Mouse (Mus musculus) ES-Bruce4 (cell line): ENCODE results near the gene Gm28539. TPM values are rescaled to one million over a fixed set of nuclear protein-coding genes. Genes with fewer than 3 reads are reported as not detected.

Experiments used
- H3K27ac ChIP-seq: 2 replicates; pipeline ENCODE4 v1.5.1; 2012; ENCODE audit warnings: low read length, inconsistent platforms; ENCODE audit not compliant: insufficient read depth
- H3K27me3 ChIP-seq: 2 replicates; pipeline ENCODE4 v1.6.1; 2012; ENCODE audit warnings: mild to moderate bottlenecking, low read length, inconsistent platforms; ENCODE audit not compliant: control insufficient read depth, poor library complexity, insufficient read depth, severe bottlenecking
- H3K36me3 ChIP-seq: 2 replicates; pipeline ENCODE4 v1.6.1; 2012; ENCODE audit warnings: inconsistent platforms, mild to moderate bottlenecking, low read length, moderate library complexity; ENCODE audit not compliant: control insufficient read depth, poor library complexity, insufficient read depth, severe bottlenecking
- H3K4me1 ChIP-seq: one replicate; pipeline ENCODE4 v1.8.1; 2011; ENCODE audit warnings: low read length; ENCODE audit not compliant: control insufficient read depth, insufficient read depth
- H3K4me3 ChIP-seq: 2 replicates; pipeline ENCODE4 v1.5.1; 2011; ENCODE audit warnings: low read depth, mild to moderate bottlenecking, low read length
- H3K9ac ChIP-seq: 2 replicates; pipeline ENCODE4 v1.6.1; 2012; ENCODE audit warnings: low read depth, mild to moderate bottlenecking, inconsistent platforms; ENCODE audit not compliant: poor library complexity, severe bottlenecking
- H3K9me3 ChIP-seq: replicated peaks from 2 replicates; pipeline ENCODE4 v1.6.1; 2012; ENCODE audit warnings: mild to moderate bottlenecking, low read length, inconsistent platforms; ENCODE audit not compliant: control insufficient read depth, poor library complexity, insufficient read depth, severe bottlenecking
- CTCF ChIP-seq: IDR thresholded peaks from one replicate; pipeline ENCODE4 v1.8.1; 2011; ENCODE audit warnings: low read depth, low read length
- EP300 ChIP-seq: IDR thresholded peaks from 2 replicates; pipeline ENCODE4 v1.6.1; 2011; ENCODE audit warnings: low read depth, low read length; ENCODE audit not compliant: insufficient read depth
- POLR2A ChIP-seq: IDR thresholded peaks from one replicate; pipeline ENCODE4 v1.8.1; 2011; ENCODE audit warnings: low read length; ENCODE audit not compliant: insufficient read depth
- polyA plus RNA-seq: library from polyadenylated mRNA; stranded (reverse); fragments of >200 nt; gene quantifications from 2 replicates; pipeline ENCODE4 v1.2.4, GENCODE M21; 2011; ENCODE audit warnings: low read depth; ENCODE audit not compliant: missing spikeins, insufficient read depth, insufficient read length

The Gm28539 gene
- polyA plus RNA-seq: 4.3 and 4.7 TPM in 2 replicates

DNA sequence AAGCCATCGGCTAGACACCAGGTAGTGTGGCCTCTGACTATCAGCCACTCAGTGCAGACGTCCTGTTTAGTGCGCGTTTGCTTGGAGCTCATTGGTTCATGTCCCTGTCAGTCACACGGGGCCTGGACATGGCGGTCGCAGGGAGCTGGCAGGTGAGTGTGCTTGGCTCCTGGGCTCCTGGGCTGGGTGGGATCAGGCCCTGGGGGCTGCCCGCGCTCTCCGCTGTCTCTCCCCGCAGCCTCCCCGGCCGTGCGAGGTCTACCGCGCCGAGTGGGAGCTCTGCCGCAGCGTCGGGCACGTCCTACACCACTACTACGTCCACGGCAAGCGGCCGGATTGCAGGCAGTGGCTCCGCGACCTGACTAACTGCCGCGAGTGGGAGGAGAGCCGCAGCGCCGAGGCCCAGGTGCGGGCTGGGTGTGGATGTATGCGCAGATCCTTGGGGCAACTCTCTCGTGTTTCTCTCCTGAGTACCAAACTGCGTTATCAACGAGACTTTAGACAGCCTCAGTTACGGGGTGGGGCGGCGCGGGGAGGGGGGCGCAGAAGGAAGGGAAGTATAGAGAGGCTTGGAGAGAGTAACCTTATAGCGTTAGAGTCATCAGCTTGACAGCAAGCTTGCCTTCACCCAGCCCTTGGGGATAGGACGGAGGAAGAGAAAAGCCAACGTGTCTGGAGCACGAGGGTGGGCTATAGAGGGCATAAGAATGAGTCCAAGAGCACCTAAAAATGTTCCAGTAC lies at the start of gene Gm28539, which contains the start of gene 2510002D24Rik:
Gm28539 (plus strand) TSS at position 117 of the 741 bp plus-strand sequence.
2510002D24Rik (plus strand) TSS at position 111 of the 741 bp plus-strand sequence.
- Histone ChIP-seq H3K27ac (no peak within 1 kb of the TSS), H3K9ac (peak within 1 kb of the TSS; percentile 50), H3K36me3 (peaks cover 9% of the 10 kb centered on the region), H3K9me3 (no peaks in the 10 kb centered on the region), H3K4me3 (peak within 1 kb of the TSS; percentile 73), H3K27me3 (no peaks in the 10 kb centered on the region), H3K4me1 (no peaks in the 10 kb centered on the region)
- TF ChIP-seq EP300: no peak
- no peak for TF ChIP-seq CTCF
- peak; percentile 88 for TF ChIP-seq POLR2A

GRCm38 (mm10) chr16:18786652-18787051 lies 49.7 kb upstream of the Gm28539 start:
- H3K9me3 ChIP-seq: no peaks in the 10 kb centered on the region
- H3K27ac ChIP-seq: no peak overlapping the region
- no peak for TF ChIP-seq CTCF
- no peak for TF ChIP-seq EP300
- H3K9ac ChIP-seq: no peak overlapping the region
- H3K4me3 ChIP-seq: no peak overlapping the region
- H3K36me3 ChIP-seq: peaks cover 15% of the 10 kb centered on the region
- H3K4me1 ChIP-seq: no peaks in the 10 kb centered on the region
- H3K27me3 ChIP-seq: no peaks in the 10 kb centered on the region

DNA sequence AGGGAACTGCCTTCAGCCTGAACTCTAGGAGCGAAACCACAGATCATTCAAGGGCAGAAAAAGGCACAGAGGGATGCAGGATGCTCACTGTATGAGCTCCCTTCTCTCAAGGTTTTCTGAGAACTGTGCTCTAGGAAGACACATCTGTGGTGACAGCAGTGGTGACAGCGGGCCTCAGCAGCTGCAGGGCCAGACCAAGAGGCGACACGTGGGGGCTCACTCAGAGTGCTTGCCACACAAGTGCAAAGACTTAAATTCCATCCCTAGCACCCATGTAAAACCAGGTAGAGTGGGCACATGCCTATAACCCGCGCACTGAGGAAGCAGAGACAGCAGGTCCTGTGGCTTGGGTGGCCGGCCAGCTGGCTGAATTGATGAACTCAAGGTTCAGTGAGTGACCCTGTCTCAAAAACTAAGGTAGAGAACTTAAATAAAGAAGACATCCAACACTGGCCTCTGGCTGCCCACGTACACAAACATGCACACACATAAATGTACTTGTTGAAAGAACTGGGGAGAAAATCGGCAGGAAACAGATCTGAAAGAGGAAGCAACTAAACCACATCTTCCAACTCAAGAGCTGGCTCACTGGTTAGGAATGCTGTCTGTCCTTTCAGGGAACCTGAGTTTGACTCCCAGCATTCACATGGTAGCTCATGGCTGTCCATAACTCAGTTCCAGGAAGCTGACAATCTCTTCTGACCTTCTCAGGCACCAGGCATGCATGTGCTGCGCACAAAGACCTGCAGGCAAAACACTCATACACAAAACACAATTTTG lies 47.6 kb upstream of the Gm28539 start:
- no peak for TF ChIP-seq POLR2A
- no peak for TF ChIP-seq EP300
- TF ChIP-seq CTCF: no peak
- Histone ChIP-seq H3K27ac (no peak overlapping the region), H3K27me3 (no peaks in the 10 kb centered on the region), H3K9ac (no peak overlapping the region), H3K36me3 (peaks cover 19% of the 10 kb centered on the region), H3K4me1 (no peaks in the 10 kb centered on the region), H3K4me3 (no peak overlapping the region), H3K9me3 (no peaks in the 10 kb centered on the region)

DNA sequence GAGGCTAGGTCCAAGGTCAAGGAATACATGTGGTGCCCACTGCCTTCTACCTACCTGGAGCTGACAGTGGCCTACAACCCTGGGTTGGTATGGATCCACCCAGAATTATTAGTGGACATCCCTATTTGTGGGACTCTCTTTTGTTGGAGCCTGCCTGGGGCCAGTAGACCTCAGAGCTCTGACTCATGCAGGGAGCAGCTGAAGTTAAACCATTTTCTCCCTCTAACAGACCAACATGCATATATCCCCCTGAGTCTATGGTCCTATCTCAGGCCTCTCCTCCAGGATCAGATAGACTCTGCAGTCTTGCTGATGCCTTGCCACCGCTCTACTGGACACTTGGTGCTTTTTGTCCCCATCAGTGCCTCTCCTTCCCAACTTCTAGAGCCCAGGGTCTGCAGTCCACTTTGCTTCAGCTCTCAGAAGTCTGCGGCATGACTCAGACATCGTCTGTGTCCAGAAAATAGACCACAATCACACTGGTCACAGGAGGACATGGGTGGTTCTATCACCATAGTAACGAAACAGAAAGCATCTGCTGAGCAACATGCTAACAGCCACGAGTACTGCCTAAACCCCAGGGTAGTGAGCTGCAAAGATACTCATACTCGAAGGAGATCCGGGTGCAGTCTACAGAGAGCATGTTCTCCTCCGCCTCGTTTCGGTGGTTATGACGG lies 41.0 kb upstream of the Gm28539 start:
- Histone ChIP-seq H3K4me1 (no peaks in the 10 kb centered on the region), H3K27ac (no peak overlapping the region), H3K4me3 (no peak overlapping the region), H3K36me3 (peaks cover 13% of the 10 kb centered on the region), H3K9me3 (no peaks in the 10 kb centered on the region), H3K27me3 (no peaks in the 10 kb centered on the region), H3K9ac (no peak overlapping the region)
- TF ChIP-seq CTCF (no peak), POLR2A (no peak), EP300 (no peak)

GRCm38 (mm10) chr16:18796645-18797044 lies 39.7 kb upstream of the Gm28539 start:
- no peak for TF ChIP-seq POLR2A
- no peak for TF ChIP-seq CTCF
- TF ChIP-seq EP300: no peak
- H3K9ac ChIP-seq: no peak overlapping the region
- H3K4me1 ChIP-seq: no peaks in the 10 kb centered on the region
- H3K27ac ChIP-seq: no peak overlapping the region
- H3K36me3 ChIP-seq: peaks cover 24% of the 10 kb centered on the region
- H3K27me3 ChIP-seq: no peaks in the 10 kb centered on the region
- no peak overlapping the region for H3K4me3 ChIP-seq
- no peaks in the 10 kb centered on the region for H3K9me3 ChIP-seq
